Mouse (Mus musculus) cortical plate, adult 2 months (tissue): ENCODE measurements around the gene Gna14. TPM values are rescaled to one million over a fixed set of nuclear protein-coding genes. Genes with fewer than 3 reads are reported as not detected.

ENCODE experiments used
- H3K27ac ChIP-seq: fragments of 200-500 bp; 2 replicates; pipeline ENCODE4 v1.5.1; 2012; ENCODE audit warnings: low read length, control low read depth, inconsistent platforms; ENCODE audit not compliant: insufficient read depth
- H3K4me1 ChIP-seq: fragments of 200-500 bp; 2 replicates; pipeline ENCODE4 v1.6.1; 2011; ENCODE audit warnings: low read length; ENCODE audit not compliant: control insufficient read depth, insufficient read depth
- H3K4me3 ChIP-seq: fragments of 200-500 bp; 2 replicates; pipeline ENCODE4 v1.5.1; 2011; ENCODE audit warnings: mild to moderate bottlenecking, low read length, control low read depth; ENCODE audit not compliant: insufficient read depth
- CTCF ChIP-seq: fragments of 200-500 bp; IDR thresholded peaks from 2 replicates; pipeline ENCODE4 v1.5.1; 2011; ENCODE audit warnings: mild to moderate bottlenecking, control low read depth, low read length; ENCODE audit not compliant: insufficient read depth; ENCODE audit errors: extremely low read depth
- POLR2A ChIP-seq: fragments of 200-500 bp; IDR thresholded peaks from 2 replicates; pipeline ENCODE4 v1.6.1; 2011; ENCODE audit warnings: mild to moderate bottlenecking, low read length, control low read depth; ENCODE audit not compliant: insufficient read depth; ENCODE audit errors: extremely low read depth
- polyA plus RNA-seq: library from polyadenylated mRNA; depleted of rRNA; stranded (reverse); fragments of >200 nt; gene quantifications from 2 replicates; pipeline ENCODE4 v1.2.3, GENCODE M21; 2012

Gna14 gene
- polyA plus RNA-seq, 1 experiment = 0.29 TPM

DNA sequence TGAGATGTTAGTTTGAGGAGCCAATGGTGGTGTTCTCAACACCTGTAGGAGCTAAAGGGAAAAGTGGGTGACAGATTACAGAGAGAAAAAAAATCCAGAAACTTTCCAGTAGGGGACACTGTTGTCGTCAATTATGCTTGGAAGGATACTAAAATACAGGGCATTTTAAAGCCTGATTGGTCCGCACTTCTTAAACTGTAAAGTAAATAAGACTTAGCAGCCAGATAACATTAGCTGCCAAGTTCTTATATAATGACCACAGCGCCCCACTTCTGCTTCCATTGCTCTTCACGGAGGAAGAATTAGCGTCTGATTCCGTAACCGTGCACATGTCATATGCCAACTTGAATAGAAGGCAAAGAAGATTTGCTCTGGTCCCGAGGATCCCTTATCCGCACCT lies 683 bp upstream of the Gna14 start:
- no peak overlapping the region for H3K27ac ChIP-seq
- H3K4me3 ChIP-seq = no peak overlapping the region
- 0 out of 2 replicates have a peak, but pooled peaks cover 2% of the 10 kb centered on the region for H3K4me1 ChIP-seq
- TF ChIP-seq CTCF (no peak), POLR2A (no peak)

DNA sequence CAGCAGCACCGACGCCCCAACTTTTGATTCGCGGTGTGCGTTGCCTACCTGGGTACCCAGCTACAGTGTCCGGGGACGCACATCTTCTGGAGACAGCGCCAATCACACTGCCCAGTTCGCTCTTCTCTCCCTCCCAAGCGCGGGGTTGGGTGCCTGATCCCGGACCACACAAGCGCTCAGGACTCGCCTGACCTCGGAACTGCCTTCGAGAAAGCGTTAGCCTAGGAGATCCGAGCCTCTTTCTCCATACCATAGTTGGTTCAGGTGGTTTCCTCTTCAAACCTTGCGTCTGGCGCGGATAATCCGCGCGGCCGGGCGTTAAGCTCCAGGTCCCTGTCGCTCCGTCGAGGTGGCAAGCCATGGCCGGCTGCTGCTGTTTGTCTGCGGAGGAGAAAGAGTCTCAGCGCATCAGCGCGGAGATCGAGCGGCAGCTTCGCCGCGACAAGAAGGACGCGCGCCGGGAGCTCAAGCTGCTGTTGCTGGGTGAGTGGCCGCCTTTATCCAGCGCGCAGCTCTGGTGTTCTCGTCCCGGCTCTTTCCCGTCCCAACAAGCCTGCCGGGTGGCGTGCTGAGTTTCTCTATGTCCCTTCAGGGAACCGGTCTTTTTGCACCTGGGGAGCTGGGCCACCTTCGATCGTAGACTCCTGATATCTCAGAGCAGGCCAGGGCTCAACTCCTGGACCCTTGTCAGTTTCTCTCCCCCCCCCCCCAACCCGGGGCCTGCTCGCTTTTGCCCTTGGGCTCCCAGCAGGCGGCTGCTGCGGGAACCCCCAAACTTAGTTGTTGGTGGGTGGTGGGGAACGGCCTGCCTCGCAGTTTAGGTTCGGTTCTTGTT lies 990 bp downstream of the Gna14 start:
- H3K27ac ChIP-seq = no peak overlapping the region
- H3K4me3 ChIP-seq = no peak overlapping the region; the same call in 1 of the 2 replicates
- TF ChIP-seq CTCF (no peak), POLR2A (no peak)
- 0 out of 2 replicates have a peak, but pooled peaks cover 2% of the 10 kb centered on the region for H3K4me1 ChIP-seq

DNA sequence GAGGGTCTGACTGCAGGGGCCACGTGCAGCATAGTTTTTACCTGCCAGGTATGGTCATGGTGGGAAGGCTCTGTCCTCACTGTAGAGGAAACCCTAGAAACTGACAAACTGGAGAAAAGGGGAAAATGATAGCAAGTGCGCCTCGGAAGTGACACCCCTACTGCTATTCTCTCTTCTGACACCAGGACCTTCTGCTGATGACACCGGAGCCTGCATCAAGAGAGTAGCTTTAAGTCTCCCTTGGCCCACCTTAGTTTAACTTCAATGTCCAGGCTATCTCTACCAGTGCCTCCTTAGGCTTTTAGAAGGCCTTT lies 1.6 kb downstream of the Gna14 start:
- no peak overlapping the region for H3K27ac ChIP-seq
- TF ChIP-seq CTCF = no peak
- no peak for TF ChIP-seq POLR2A
- 0 out of 2 replicates have a peak, but pooled peaks cover 2% of the 10 kb centered on the region for H3K4me1 ChIP-seq
- no peak overlapping the region for H3K4me3 ChIP-seq

DNA sequence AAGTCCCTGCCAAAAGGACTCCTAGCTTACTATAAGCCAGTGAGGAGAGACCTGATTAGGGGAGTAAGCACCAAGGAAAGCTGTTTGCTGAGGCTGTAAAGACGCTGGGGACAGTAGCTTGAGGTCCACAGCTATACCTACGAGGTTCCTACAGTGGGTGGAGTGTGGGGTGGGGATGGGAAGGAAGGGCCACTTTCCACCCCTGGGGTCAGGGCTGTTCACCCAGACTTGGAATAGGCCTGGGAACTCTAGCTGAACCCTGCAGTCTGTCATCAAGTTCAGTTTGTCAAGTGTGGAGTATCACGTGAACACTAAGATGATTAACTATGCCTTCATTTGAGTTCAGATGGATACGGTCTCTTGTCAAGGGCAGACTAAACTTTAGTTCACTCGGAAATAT lies 2.3 kb downstream of the Gna14 start:
- TF ChIP-seq CTCF = no peak
- TF ChIP-seq POLR2A = no peak
- H3K27ac ChIP-seq = no peak overlapping the region
- H3K4me1 ChIP-seq = 0 out of 2 replicates have a peak, but pooled peaks cover 2% of the 10 kb centered on the region
- H3K4me3 ChIP-seq = no peak overlapping the region

DNA sequence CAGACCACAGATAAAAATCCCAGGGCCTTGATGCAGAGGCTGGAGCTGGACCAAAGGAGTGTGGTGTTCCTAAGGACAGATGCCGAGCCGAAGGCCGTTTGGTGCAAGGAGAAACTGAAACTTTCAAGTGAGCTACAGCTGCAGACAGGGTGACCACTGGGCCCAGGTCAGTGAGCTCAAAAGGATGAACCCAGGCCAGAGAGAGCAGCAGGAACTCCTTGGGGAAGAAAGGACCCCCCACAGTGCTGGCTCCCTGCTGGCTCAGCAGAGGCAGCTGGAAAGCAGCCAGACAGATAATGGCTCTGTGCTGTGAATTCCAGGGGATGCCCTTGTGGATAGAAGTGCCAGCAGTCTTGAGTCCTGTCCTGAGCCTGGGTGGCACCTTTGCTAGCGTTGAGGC lies 3.7 kb downstream of the Gna14 start:
- 0 out of 2 replicates have a peak, but pooled peaks cover 2% of the 10 kb centered on the region for H3K4me1 ChIP-seq
- H3K4me3 ChIP-seq = no peak overlapping the region
- TF ChIP-seq CTCF = no peak
- H3K27ac ChIP-seq = no peak overlapping the region

DNA sequence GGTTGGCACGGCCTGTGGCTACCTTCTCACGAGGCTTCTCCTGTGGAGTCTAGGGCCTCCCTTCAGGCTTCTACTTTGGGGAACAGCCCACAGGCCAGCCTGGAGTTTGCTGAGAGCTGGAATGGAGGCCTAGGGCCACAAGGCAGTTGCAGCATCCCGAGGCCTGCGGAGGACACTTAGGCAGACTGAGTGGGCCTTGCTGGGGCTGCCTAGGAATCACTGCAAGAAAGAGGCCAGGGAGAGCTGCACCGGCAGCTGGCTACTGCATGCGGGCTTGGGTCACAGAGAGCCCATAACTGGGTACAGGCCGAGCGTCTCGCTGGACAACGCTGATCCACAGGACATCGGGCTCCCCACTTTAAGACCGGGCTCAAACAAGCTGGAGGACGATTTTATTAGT lies 4.3 kb downstream of the Gna14 start:
- H3K4me3 ChIP-seq = no peak overlapping the region
- H3K27ac ChIP-seq = no peak overlapping the region
- TF ChIP-seq CTCF (no peak), POLR2A (no peak)

DNA sequence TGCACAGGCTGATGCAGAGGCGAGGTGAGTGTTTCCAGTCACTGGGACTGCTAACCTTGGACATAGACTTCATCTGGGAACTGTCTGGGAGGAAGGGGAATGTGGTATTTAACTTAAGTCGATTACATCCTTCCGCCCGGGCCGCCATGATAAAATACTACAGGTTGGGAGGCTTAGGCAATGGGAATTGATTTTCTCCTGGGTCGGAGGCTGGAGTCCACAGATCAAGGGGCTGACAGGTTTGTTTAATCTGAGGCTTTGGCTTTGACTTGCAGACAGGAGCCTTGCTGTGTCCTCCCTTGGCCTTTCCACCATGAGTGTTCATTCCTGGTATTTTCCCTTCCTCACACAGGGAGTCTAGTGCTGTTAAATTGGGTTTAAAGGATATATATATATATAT lies 5.8 kb downstream of the Gna14 start:
- Histone ChIP-seq H3K4me3 (no peak overlapping the region), H3K4me1 (no peaks in the 10 kb centered on the region), H3K27ac (no peak overlapping the region)
- TF ChIP-seq POLR2A = no peak
- no peak for TF ChIP-seq CTCF

More for the DNA sequence above, 4.3 kb downstream of the Gna14 start:
- 0 out of 2 replicates have a peak, but pooled peaks cover 2% of the 10 kb centered on the region for H3K4me1 ChIP-seq

DNA sequence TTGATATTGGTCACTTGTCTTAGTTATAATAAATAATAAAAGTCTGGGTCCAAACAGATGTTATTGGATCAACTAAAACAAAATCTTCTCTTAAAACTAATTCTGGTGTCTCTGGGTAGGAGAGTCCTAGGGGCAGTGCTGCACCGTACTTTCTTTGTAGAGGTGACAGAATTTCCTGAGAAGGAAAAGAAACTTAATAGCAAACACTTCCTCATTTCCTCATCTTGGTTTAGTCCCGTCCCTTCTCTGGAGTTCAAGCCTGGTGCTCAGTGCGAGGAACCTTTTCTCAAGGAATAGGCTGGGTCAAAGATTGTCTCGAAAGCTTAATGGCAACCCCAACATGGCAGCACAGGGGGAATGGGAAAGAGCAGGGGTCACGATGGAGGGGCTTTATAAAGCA lies 7.8 kb downstream of the Gna14 start:
- Histone ChIP-seq H3K4me1 (no peaks in the 10 kb centered on the region), H3K27ac (no peak overlapping the region), H3K4me3 (no peak overlapping the region)
- TF ChIP-seq CTCF (no peak), POLR2A (no peak)

DNA sequence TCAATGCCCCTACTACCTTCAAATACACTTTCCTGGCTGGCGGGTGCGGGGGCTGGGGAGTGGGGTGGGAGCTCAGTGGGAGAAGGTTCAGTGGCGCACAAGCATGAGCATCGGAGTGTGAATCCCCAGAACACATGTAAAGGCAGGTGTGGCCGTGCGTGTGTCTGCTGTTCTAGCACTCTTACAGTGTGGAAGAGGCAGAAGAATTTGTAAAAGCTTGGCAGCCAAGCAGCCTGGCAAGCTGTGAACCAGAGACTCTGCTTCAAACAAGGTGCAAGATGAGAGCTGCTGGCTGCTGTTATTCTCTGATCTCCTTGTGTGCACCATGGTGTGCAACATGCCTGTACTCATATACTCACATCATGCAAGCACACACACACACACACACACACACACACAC lies 11.1 kb downstream of the Gna14 start:
- Histone ChIP-seq H3K4me1 (no peaks in the 10 kb centered on the region), H3K27ac (no peak overlapping the region), H3K4me3 (no peak overlapping the region)
- no peak for TF ChIP-seq POLR2A
- no peak for TF ChIP-seq CTCF
